Mouse (Mus musculus) cerebellum, adult 11-12 months (tissue): ENCODE data around the gene Kifc5b.
A peak's percentile ranks its signal among the peaks of the same experiment; 100 is the strongest.
"Not testable (repeated sequence)": the region's sequence is repeated elsewhere in the genome, so short reads cannot be mapped to it uniquely, and the experiment has no call there.

Experiments used
- DNase-seq: peaks from one replicate; pipeline ENCODE4 v3.0.0; 2022

The Kifc5b gene

DNA sequence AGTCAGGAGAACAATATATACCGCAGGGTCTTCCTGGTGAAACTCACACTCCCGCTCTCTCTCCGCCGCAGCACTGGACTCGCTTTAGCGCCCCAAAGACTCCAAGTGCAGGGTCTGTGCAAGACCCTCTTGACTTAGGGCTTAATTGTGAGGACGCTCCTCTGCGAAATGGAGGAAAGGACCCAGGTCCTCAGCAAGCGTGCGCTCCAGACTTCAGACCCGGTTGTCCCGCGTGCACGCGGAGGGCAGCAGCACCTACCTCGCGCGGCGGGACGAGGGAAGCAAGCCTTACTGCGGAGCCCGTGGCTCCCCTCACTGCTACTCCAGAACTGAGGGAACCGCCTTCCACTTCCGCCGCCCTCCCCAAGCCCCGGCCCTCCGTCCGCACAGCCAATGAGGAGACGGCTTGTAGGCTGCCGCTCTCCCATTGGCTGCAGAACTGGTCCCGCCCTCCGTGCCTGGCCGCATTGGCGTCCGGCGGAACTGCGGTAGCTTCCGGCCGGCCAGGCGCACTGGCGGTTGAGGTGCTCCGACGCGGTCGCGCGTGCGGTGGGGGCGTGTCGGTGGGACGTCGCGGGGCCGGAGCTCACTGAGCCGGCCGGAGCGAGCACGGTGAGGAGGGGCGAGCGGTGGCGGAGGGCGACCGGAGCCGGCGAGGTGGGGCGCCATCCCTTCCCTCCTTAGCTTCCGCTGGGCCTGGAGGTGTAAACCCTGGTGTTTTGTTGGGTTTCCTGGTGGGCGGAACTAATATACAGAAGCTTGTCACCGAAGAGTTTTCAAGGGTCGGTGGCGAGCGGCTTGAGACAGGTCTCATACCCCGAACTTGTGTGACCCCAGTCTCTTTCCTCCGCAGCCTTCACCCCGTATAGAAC is 56.0 kb downstream of the Kifc5b start, which contains the start of gene Zbtb9:
TSS of gene Zbtb9 (plus strand) at position 465 of the 872 bp plus-strand sequence.
- peak; percentile 96 for DNase-seq

DNA sequence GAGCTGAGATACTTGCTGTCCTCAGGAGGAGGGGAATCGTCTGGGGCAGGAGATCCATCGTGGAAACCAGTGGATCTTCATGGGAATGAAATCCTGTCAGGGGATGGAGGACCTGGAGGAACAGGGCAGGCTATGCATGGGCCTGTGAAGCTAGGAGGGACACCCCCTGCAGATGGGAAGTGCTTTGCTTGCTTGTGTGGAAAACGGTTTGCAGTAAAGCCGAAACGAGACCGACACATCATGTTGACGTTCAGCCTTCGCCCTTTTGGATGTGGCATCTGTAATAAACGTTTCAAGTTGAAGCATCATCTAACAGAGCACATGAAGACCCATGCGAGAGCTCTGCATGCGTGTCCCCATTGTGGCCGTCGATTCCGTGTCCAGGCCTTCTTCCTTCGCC is 57.7 kb downstream of the Kifc5b start:
- DNase-seq = no peak

DNA sequence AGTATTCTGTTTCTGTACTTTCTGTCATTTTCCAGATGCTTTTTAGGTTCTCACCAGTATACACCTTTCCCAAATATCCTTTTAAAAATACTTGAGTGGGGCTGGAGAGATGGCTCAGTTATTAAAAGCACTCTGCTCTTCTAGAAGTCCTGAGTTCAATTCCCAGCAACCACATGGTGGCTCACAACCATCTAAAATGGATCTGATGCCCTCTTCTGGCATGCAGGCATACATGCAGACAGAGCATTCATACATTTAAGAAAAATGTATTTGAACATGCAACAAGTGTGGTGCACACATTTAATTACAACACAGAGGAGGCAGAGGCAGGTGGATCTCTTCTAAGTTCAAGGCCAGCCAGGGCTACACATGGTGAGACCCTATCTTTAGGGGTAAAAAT is 58.5 kb downstream of the Kifc5b start:
- no peak for DNase-seq

DNA sequence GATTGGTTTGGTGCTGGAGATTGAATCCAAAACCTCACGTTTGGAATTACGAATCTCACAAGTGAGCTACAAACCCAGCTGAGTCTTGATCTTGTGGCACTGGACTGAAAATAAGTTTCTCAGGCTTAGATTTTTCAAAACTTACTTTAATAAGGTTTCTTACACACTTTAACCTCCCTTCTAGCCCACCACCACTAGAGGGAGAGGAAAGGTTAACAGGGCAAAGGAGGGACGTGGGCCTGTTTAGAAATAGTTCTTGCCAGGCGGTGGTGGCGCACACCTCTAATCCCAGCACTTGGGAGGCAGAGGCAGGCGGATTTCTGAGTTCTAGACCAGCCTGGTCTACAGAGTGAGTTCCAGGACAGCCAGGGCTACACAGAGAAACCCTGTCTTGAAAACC is 60.5 kb downstream of the Kifc5b start:
- DNase-seq = not testable (repeated sequence)

DNA sequence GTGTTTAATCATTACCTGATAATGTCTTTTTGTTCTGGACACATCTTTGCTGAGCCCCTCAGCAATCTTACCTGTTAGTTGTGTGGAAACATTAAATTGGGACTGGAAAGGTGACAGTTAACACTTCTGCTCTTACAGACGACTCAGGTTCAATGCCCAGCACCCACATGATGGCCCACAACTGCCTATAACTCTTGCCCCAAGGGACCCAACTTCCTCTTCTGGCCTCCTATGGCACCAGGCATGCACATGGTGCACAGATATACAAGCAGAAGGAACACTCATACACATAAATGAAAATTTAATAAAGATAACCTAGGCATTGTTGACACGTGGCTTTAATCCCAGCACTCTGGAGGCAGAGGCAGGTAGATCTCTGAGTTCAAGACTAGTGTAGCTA is 62.5 kb downstream of the Kifc5b start:
- no peak for DNase-seq

DNA sequence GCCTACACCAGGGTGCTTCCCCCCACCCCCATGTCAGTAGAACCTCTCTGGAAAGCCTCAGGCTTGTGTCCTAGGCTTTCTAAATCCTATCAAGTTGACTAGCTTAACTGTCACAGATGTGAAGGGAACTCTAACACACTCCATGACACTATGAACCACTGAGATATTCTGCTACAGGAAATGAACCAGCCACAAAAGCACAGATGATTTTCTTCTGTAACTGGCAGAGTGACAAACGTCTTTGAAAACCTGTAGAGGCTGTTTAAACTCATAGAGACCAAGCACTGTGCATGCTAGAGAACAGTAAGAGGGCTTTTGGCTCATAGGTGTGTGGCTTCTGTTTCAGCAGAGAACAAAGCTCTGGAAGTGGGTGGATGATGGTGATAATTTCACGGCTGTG is 64.2 kb downstream of the Kifc5b start:
- no peak for DNase-seq
